Mouse (Mus musculus): ENCODE measurements around the gene Apela.

The Apela gene

DNA sequence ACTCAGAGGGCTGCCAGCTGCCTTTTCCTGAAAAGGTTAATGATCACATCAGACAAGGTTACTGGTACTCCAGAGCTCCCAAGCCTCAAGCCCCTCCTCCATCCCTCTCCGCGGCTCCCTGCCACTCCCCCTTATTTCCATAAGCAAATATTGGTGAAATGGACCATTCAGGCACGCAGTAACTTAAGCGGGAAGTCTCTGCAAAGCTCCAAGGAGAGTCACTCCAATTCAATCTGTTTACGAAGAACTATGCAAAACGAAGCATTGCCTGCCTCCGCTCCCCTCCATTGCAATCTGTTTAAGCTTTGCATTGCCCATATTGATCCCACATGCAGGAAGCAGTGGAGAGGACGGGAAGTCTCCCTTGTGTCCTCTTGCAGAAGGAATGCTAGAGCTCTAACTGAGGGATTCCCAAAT, at the start of gene Apela:
Gene Apela (minus strand): TSS at position 220 of the 417 bp plus-strand sequence.
- DNase-seq (ENCODE audit: low spot score) = peak; percentile 1

DNA sequence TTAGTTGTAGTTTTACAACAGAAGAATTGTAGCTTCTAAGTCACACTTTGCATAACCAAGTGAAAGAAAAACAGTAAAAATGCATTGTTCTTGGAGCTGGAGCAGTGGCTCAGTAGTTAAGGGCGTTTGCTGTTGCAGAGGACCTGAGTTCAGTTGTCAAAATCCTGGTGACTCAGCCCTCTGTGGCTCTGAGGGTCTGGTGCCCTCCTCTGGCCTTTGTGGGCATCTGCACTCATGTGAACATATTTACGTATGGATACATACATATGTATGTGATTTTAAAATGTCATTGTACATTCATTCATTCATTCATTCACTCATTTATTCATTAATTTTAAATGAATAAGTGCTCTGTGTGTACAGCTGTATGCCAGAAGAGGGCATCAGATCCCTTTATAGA, 48.5 kb upstream of the Apela start:
- DNase-seq (ENCODE audit: low spot score) = no peak

DNA sequence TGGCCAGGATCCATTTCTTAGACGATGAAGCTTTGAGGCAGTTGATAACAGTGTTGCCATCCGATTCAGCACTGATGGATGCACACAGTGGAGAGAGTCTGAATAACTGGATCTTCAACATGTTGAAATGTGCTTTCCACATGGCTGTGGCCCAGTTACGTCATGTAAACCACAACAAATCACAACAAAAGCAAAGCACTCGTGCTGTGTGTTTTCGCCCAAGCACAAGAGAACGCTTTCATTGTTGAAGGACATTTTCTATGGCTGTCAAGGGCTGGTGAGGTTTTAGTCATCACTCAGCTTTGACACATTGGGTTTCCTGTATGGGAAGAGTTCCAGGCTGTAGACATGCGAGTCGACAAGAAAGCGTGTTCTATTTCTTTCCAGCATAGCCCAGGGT, 43.6 kb upstream of the Apela start:
- no peak for DNase-seq (ENCODE audit: low spot score)

DNA sequence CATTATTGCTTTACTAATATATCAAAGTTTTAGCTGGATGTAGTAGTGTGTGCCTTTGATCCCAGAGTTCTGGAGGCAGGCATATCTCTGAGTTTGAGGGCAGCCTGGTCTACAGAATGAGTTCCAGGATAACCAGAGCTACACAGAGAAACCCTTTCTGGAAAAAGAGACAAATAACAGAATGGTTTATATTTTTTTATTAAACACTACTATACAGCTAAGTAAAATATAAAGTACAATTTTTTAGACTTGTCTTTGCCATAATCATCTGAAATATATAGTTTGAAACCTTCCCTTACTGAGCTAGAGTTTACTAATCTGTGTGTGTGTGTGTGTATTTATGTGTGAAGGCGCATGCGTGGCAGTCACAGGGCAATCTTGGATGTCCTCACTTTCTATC, 37.6 kb upstream of the Apela start, which contains the start of gene Gm10663:
Gene Gm10663 (plus strand): TSS at position 301 of the 400 bp plus-strand sequence.
- no peak for DNase-seq (ENCODE audit: low spot score)

- DNase-seq (ENCODE audit: low spot score) = no peak
These were observed 33.9 kb upstream of the Apela start for GRCm38 (mm10) chr8:65070996-65071395.

DNA sequence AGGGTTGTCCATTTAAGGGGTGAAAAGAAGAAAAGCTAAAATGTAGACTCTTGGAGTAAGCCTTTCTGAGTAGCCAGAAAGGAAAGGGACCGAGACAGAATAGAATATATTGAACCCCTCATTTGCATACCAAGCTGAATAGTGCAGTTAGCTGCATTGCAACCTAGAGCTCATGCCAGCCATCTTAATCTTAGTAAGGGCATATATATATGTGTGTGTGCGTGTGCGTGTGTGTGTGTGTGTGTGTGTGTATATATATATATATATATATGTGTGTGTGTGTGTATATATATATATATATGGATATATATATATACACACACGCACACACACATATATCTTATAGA, 31.3 kb upstream of the Apela start:
- DNase-seq (ENCODE audit: low spot score) = no peak

GRCm38 (mm10) chr8:65067694-65068472, 30.7 kb upstream of the Apela start:
- no peak for DNase-seq (ENCODE audit: low spot score)

DNA sequence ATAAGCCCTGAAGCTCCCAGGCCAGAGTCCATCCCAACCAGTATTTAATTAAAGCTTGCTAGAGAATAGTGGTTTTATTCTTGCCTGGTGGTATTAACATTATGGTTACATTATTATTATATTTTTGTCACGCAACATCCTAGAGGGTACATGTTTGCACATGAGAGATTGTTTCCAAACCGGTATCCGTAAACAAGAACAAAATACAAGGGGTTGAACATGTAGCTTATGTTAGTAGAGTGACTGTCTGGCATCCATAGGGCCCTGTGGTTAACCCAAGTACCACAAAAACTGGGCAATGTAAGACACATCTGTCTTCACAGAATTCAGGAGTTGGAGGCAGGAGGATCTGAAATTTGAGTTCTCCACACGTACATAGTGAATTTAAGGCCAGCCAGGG, 29.9 kb upstream of the Apela start:
- DNase-seq (ENCODE audit: low spot score) = no peak

- no peak for DNase-seq (ENCODE audit: low spot score)
These were observed 28.5 kb upstream of the Apela start for GRCm38 (mm10) chr8:65065622-65066021.

- DNase-seq (ENCODE audit: low spot score) = no peak
These were observed 26.9 kb upstream of the Apela start for GRCm38 (mm10) chr8:65064071-65064470.

- no peak for DNase-seq (ENCODE audit: low spot score)
These were observed 25.1 kb upstream of the Apela start for GRCm38 (mm10) chr8:65062195-65062594.

DNA sequence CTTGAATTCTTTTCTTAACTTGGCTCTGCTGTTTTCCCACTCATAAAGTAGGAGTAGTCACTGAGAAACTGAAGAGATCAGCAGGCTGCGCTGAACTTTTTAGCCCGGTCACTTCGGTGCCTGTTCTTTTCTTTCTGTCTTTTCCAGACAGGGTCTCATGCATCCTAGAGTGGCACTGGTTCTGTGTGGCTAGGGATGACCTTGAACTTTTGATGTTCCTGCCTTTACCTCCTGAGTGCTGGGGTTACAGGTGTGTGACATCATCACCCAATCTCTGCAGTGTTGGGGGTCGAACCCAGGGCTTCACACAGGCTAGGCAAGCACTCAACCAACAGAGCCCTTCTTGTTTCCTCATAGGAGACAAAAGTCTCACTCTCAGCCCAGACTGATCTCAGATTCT, 19.6 kb upstream of the Apela start:
- DNase-seq (ENCODE audit: low spot score) = no peak

DNA sequence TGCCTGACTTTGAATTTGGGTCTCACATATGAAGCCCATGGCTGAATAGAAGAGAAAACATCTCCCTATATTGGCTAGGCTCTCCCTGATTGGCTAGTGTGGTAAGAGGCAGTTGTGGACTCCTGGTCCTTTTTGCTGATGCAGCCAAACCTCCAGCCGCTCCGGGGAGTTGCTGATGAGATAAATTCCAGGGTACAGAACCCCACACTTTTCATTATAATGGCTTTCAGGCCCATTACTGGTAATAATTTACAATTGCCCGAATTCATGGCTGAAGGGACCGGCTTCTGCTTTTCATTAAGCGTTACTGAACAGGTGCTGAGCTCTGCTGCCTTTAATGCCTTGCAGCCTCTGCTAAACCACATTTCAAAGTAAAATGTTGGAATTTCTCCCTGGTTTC, 16.8 kb upstream of the Apela start:
- no peak for DNase-seq (ENCODE audit: low spot score)

DNA sequence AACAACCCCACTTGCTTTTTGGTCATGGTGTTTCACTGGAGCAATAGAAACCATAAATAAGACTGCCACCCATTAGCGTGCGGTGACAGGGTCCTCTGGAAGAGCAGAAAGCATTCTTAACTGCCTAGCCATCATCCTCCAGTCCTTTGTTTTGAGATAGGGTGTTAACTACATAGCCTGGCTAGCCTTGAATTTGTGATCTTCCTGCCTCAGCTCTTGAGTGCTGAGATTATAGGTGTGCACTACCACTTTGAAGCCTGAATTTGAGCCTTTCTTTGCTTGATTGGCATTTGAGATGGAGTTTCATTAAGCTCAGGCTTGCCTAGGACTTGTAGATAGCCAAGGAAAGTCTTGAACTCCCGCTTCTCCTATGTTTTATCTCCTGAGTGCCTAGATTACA, 16.4 kb upstream of the Apela start:
- DNase-seq (ENCODE audit: low spot score) = no peak

GRCm38 (mm10) chr8:65047801-65048200, 10.7 kb upstream of the Apela start:
- DNase-seq (ENCODE audit: low spot score) = no peak

GRCm38 (mm10) chr8:65047193-65047592, 10.1 kb upstream of the Apela start:
- no peak for DNase-seq (ENCODE audit: low spot score)

DNA sequence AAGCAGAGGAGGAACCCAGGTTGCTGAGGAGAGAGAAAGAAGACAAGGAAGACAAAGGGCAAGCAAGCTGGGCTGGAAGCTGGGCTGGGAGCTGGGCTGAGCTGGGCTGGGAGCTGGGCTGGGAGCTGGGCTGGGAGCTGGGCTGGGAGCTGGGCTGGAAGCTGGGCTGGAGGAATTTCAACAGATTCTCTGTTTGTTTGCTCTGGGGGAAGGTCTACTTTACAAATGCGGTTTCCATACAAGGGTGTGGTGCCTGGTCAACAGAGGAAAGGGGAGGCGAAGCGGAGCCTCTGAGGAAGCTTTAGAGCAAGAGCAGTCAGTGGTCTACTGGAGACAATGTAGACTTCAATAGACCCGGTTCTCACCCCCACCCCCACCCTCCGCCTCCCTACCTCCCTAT, 9.4 kb upstream of the Apela start:
- no peak for DNase-seq (ENCODE audit: low spot score)

DNA sequence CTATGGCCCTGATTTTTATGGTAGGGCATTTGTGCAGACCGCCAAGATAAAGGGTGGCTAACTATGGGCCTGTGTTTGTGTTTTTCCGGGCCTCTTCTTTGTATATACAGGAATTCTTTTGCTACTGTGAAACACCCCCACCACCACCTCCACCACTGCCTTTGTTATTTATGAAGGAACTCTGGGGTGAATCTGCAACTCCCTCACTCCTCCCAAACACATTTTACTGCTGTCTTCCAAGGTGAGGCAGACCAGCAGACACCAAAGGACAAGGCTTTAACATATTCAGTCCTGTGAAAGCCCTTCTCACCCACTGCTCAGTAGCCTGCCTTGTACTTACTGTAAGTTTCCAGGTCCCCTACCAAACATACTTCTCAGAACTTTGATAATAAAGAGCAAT, 3.0 kb downstream of the Apela start:
- no peak for DNase-seq (ENCODE audit: low spot score)

DNA sequence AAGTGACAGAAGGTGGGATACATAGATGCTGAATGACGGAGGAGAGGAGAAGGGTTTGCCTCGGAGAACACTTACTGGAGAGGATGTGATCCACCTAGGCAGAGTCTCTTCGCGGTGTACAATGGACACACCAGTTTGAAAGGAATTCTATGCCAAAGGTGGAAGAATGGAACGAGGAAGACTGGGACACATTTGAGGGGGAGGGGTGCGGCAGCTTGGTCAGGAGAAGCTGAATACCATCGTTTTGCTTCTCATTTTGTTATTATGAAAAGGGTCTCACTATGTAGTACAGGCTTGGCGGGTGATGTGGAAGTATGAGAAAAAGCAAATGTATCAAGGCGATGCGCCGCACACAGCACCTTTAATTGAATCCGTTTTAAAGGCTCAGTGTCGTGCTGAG, 4.1 kb downstream of the Apela start:
- no peak for DNase-seq (ENCODE audit: low spot score)

GRCm38 (mm10) chr8:65032107-65032506, 5.0 kb downstream of the Apela start:
- no peak for DNase-seq (ENCODE audit: low spot score)

- no peak for DNase-seq (ENCODE audit: low spot score)
These were observed 6.2 kb downstream of the Apela start for GRCm38 (mm10) chr8:65030735-65031485.

GRCm38 (mm10) chr8:65029776-65030175, 7.4 kb downstream of the Apela start:
- no peak for DNase-seq (ENCODE audit: low spot score)

GRCm38 (mm10) chr8:65028959-65029686, 8.0 kb downstream of the Apela start:
- no peak for DNase-seq (ENCODE audit: low spot score)
